ENCODE assay signal across 21 mouse cellular contexts in the genomic region with DNA sequence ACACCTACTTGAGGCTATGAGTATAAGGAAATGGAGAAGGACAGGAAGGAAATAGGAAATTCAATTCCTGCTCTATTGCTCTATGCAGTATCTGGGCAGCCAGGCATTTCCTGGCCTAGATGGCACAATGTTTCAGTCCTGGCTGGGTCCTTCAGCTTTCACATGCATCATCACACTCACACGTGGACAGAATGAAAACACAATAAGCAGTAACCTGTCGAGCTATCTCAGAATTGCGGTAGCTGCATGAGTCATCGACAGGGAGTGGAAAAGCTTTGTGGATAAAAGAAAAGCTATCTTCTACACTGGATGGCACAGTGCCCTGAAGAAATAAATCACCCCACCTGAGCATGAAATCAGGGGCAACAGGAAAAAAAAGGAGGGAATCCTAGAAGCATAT.
DNase-seq lines count a peak whose midpoint lies in the region.
"Had no signal": no experiment of that assay in that cellular context is flagged by ENCODE, and none has a peak within 500 bp of the region (broad histone marks: within the 10 kb centered on the region; RNA-seq: fewer than 3 reads in every experiment).

No protein-coding gene starts in this region.

- 78% methylated on average over 4 of the region's 4 CpGs for WGBS in limb, embryonic 10.5 days

- H3K4me1 ChIP-seq in limb, embryonic 10.5 days = 0 out of 2 replicates have a peak, but pooled peaks cover 3% of the 10 kb centered on the region
- H3K4me1 ChIP-seq: embryonic facial prominence, embryonic 12.5 days; hindbrain, embryonic 15.5 days; limb, embryonic 13.5 days; liver, embryonic 13.5 days; lung, embryonic 15.5 days; neural tube, embryonic 12.5 days had no signal

- no peaks in the 10 kb centered on the region for H3K27me3 ChIP-seq in limb, embryonic 10.5 days (ENCODE audit: low read depth, poor library complexity, severe bottlenecking)
- H3K27me3 ChIP-seq: embryonic facial prominence, embryonic 12.5 days; hindbrain, embryonic 15.5 days; limb, embryonic 13.5 days; liver, embryonic 13.5 days; lung, embryonic 15.5 days; neural tube, embryonic 12.5 days had no signal

- no peaks in the 10 kb centered on the region for H3K9me3 ChIP-seq in limb, embryonic 10.5 days (replicated peaks)
- H3K9me3 ChIP-seq: embryonic facial prominence, embryonic 12.5 days; hindbrain, embryonic 15.5 days; limb, embryonic 13.5 days; liver, embryonic 13.5 days; lung, embryonic 15.5 days; neural tube, embryonic 12.5 days had no signal

- no peak overlapping the region for H3K4me3 ChIP-seq in limb, embryonic 10.5 days
- H3K4me3 ChIP-seq: embryonic facial prominence, embryonic 12.5 days; hindbrain, embryonic 15.5 days; limb, embryonic 13.5 days; liver, embryonic 13.5 days; lung, embryonic 15.5 days; neural tube, embryonic 12.5 days had no signal

- H3K36me3 ChIP-seq in limb, embryonic 10.5 days = no peaks in the 10 kb centered on the region
- H3K36me3 ChIP-seq: embryonic facial prominence, embryonic 12.5 days; hindbrain, embryonic 15.5 days; limb, embryonic 13.5 days; liver, embryonic 13.5 days; lung, embryonic 15.5 days; neural tube, embryonic 12.5 days had no signal

- peak; percentile 14 for DNase-seq in adrenal gland, adult 8-10 months
- no peak for DNase-seq in adrenal gland, adult 18-20 months (ENCODE audit: low spot score in 2 of 2)
- DNase-seq in kidney, adult 9 months = peak; percentile 4
- DNase-seq in kidney, postnatal 10 days = no peak
- DNase-seq in urinary bladder, postnatal 25 days (ENCODE audit: low spot score) = peak; percentile 11
- no peak for DNase-seq in urinary bladder, postnatal 10 days (ENCODE audit: low spot score)
- DNase-seq in urinary bladder, postnatal 36 days (ENCODE audit: low spot score in 2 of 2) = peak; percentile 21 to 32
- DNase-seq in limb, embryonic 10.5 days (ENCODE audit: low spot score) = no peak
- DNase-seq: B cell, adult 2 months; cerebellum, adult 9-11 months; heart, postnatal 36 days; kidney, adult 11 months; kidney, postnatal 4 days; liver, embryonic 13.5 days; thymus, postnatal 25 days had no signal

- H3K27ac ChIP-seq in limb, embryonic 10.5 days = no peak overlapping the region
- H3K27ac ChIP-seq: embryonic facial prominence, embryonic 12.5 days; hindbrain, embryonic 15.5 days; limb, embryonic 13.5 days; liver, embryonic 13.5 days; lung, embryonic 15.5 days; macrophage; neural tube, embryonic 12.5 days had no signal

Comparison
In these comparisons a context has a peak if more than half of its experiments do, and no peak if none do; other contexts are left out.
1. DNase-seq: peak in adrenal gland, adult 8-10 months (single experiment), kidney, adult 9 months (single experiment), urinary bladder, postnatal 25 days (single experiment) and urinary bladder, postnatal 36 days (2 of 2); none in adrenal gland, adult 18-20 months (0 of 2), kidney, postnatal 10 days (single experiment), urinary bladder, postnatal 10 days (single experiment) and limb, embryonic 10.5 days (single experiment).